Mouse (Mus musculus) forebrain, postnatal 0 days (tissue): ENCODE data around the gene Pitpnb. TPM values are rescaled to one million over a fixed set of nuclear protein-coding genes. Genes with fewer than 3 reads are reported as not detected.

Source experiments
- ATAC-seq: fragments of 200-750 bp; cut with Nextera tagmentation; 2 replicates; pipeline ENCODE4 v1.8.0; 2017; ENCODE audit warnings: mild to moderate bottlenecking, moderate library complexity
- DNase-seq: peaks from one replicate; pipeline ENCODE4 v3.0.0-alpha.2; 2015
- H3K27ac ChIP-seq: fragments of 300-500 bp; sonication (generic); 2 replicates; pipeline ENCODE4 v1.5.1; 2014; ENCODE audit warnings: low read depth, mild to moderate bottlenecking, antibody characterized with exemption, low read length, moderate library complexity, mixed read lengths
- H3K27me3 ChIP-seq: fragments of 300-500 bp; sonication (generic); 2 replicates; pipeline ENCODE4 v1.6.1; 2014; ENCODE audit warnings: mild to moderate bottlenecking, low read length, mixed read lengths; ENCODE audit not compliant: insufficient read depth
- H3K36me3 ChIP-seq: fragments of 300-500 bp; sonication (generic); 2 replicates; pipeline ENCODE4 v1.6.1; 2014; ENCODE audit warnings: mild to moderate bottlenecking, moderate library complexity; ENCODE audit not compliant: insufficient read depth
- H3K4me1 ChIP-seq: fragments of 300-500 bp; sonication (generic); 2 replicates; pipeline ENCODE4 v1.6.1; 2014; ENCODE audit warnings: antibody characterized with exemption; ENCODE audit not compliant: insufficient read depth
- H3K4me2 ChIP-seq: fragments of 300-500 bp; sonication (generic); 2 replicates; pipeline ENCODE4 v1.6.1; 2014; ENCODE audit warnings: low read depth, mild to moderate bottlenecking, moderate library complexity
- H3K4me3 ChIP-seq: fragments of 300-500 bp; sonication (generic); 2 replicates; pipeline ENCODE4 v1.5.1; 2014; ENCODE audit warnings: low read depth, low read length, mixed read lengths
- H3K9ac ChIP-seq: fragments of 300-500 bp; sonication (generic); 2 replicates; pipeline ENCODE4 v1.6.1; 2014; ENCODE audit warnings: mild to moderate bottlenecking
- H3K9me3 ChIP-seq: fragments of 300-500 bp; sonication (generic); 2 replicates; pipeline ENCODE4 v1.6.1; 2016; ENCODE audit warnings: low read length
- CTCF ChIP-seq: sonication (generic); IDR thresholded peaks from 2 replicates; pipeline ENCODE4 v1.5.1; 2016; ENCODE audit warnings: antibody characterized with exemption, control low read depth, low read depth
- WGBS: fragments of 180-500 bp; shearing (Covaris S2); extraction: QIAGEN DNeasy Blood & Tissue Kit; methylation state at CpG from one replicate; pipeline ENCODE4 v1.1.7; 2014; 5-methylcytosine and 5-hydroxymethylcytosine counted together
- polyA plus RNA-seq: library from polyadenylated mRNA; unstranded; fragments of >200 nt; fragmentation: Nextera tagmentation; extraction: Ambion mirVana; gene quantifications from 2 replicates; pipeline ENCODE4 v1.2.1, GENCODE M21; 2015
- total RNA-seq: library from RNA; depleted of rRNA; stranded (reverse); fragments of >200 nt; gene quantifications from 2 replicates; pipeline ENCODE4 v1.2.3, GENCODE M21; 2014; rRNA removed

The Pitpnb gene
- total and polyA plus RNA-seq, 2 experiments from 2014 or later: 11.2 to 93.0 TPM

- peaks cover 11% of the 10 kb centered on the region for H3K36me3 ChIP-seq
- H3K4me2 ChIP-seq: peak overlapping the region; percentile 85
- peaks cover 51% of the 10 kb centered on the region for H3K4me1 ChIP-seq
- H3K27ac ChIP-seq: peak overlapping the region; percentile 70
- no peak for TF ChIP-seq CTCF
- peak overlapping the region; percentile 88 for H3K4me3 ChIP-seq
- DNase-seq (peak; percentile 72), ATAC-seq (no peak)
- H3K9me3 ChIP-seq: no peaks in the 10 kb centered on the region
- WGBS: 26% methylated on average over 11 of the region's 11 CpGs
- H3K27me3 ChIP-seq: no peaks in the 10 kb centered on the region
- peak overlapping the region; percentile 46 for H3K9ac ChIP-seq
Measured at GRCm38 (mm10) chr5:111431007-111431730, 100.6 kb downstream of the Pitpnb start.

- no peak for TF ChIP-seq CTCF
- H3K4me1 ChIP-seq: peaks cover 41% of the 10 kb centered on the region
- DNase-seq (no peak), ATAC-seq (no peak)
- H3K36me3 ChIP-seq: peaks cover 9% of the 10 kb centered on the region
- no peaks in the 10 kb centered on the region for H3K9me3 ChIP-seq
- H3K4me3 ChIP-seq: 0 out of 2 replicates have a peak overlapping the region, but pooled peaks have one; percentile 6
- H3K9ac ChIP-seq: peak overlapping the region; percentile 46
- WGBS: 19% methylated on average over 5 of the region's 5 CpGs
- no peaks in the 10 kb centered on the region for H3K27me3 ChIP-seq
- peak overlapping the region; percentile 66 for H3K27ac ChIP-seq
- H3K4me2 ChIP-seq: peak overlapping the region; percentile 85
Measured at GRCm38 (mm10) chr5:111432842-111433241, 102.3 kb downstream of the Pitpnb start.

GRCm38 (mm10) chr5:111434342-111434842 is 103.8 kb downstream of the Pitpnb start:
- peak overlapping the region; percentile 85 for H3K4me2 ChIP-seq
- ATAC-seq (peak; percentile 17; the same call in 1 of the 2 replicates), DNase-seq (peak; percentile 66)
- peak overlapping the region; percentile 66 for H3K27ac ChIP-seq
- H3K27me3 ChIP-seq: no peaks in the 10 kb centered on the region
- H3K9ac ChIP-seq: peak overlapping the region; percentile 23; the same call in 1 of the 2 replicates
- peaks cover 36% of the 10 kb centered on the region for H3K4me1 ChIP-seq
- peak overlapping the region; percentile 9; the same call in 1 of the 2 replicates for H3K4me3 ChIP-seq
- 19% methylated on average over 16 of the region's 16 CpGs for WGBS
- no peak for TF ChIP-seq CTCF
- peaks cover 9% of the 10 kb centered on the region for H3K36me3 ChIP-seq
- H3K9me3 ChIP-seq: no peaks in the 10 kb centered on the region

GRCm38 (mm10) chr5:111436260-111436659 is 105.7 kb downstream of the Pitpnb start:
- Histone ChIP-seq H3K27ac (no peak overlapping the region), H3K9ac (peak overlapping the region; percentile 18), H3K4me3 (no peak overlapping the region), H3K4me1 (peaks cover 23% of the 10 kb centered on the region), H3K36me3 (peaks cover 9% of the 10 kb centered on the region), H3K27me3 (no peaks in the 10 kb centered on the region), H3K4me2 (peak overlapping the region; percentile 6), H3K9me3 (no peaks in the 10 kb centered on the region)
- ATAC-seq (no peak), DNase-seq (no peak)
- TF ChIP-seq CTCF: no peak
- 70% methylated on average over 7 of the region's 7 CpGs for WGBS

GRCm38 (mm10) chr5:111437205-111437604 is 106.6 kb downstream of the Pitpnb start:
- 54% methylated on average over 7 of the region's 7 CpGs for WGBS
- Histone ChIP-seq H3K9me3 (no peaks in the 10 kb centered on the region), H3K4me2 (no peak overlapping the region), H3K9ac (no peak overlapping the region), H3K27ac (no peak overlapping the region), H3K27me3 (no peaks in the 10 kb centered on the region), H3K4me1 (peaks cover 21% of the 10 kb centered on the region), H3K4me3 (no peak overlapping the region), H3K36me3 (peaks cover 9% of the 10 kb centered on the region)
- DNase-seq (no peak), ATAC-seq (no peak)
- no peak for TF ChIP-seq CTCF

Other genes with a start within 250 kb of the Pitpnb start
- 108 and 123 TPM in 2 replicates for gene Mn1, start 86.6 kb downstream of the Pitpnb start, total RNA-seq
- 57.9 and 73.2 TPM in 2 replicates for gene Mn1, start 86.6 kb downstream of the Pitpnb start, polyA plus RNA-seq